Mouse (Mus musculus) small intestine, adult 2 months (tissue): ENCODE measurements around the gene Gm20388.

Source experiments
- CTCF ChIP-seq: fragments of 200-500 bp; IDR thresholded peaks from 2 replicates; pipeline ENCODE4 v1.5.1; 2012; ENCODE audit warnings: low read depth, mild to moderate bottlenecking, control low read depth, inconsistent platforms, low read length, moderate library complexity, mixed read lengths; ENCODE audit not compliant: insufficient replicate concordance, insufficient read length; ENCODE audit errors: extremely low read depth
- POLR2A ChIP-seq: fragments of 200-500 bp; IDR thresholded peaks from 2 replicates; pipeline ENCODE4 v1.6.1; 2012; ENCODE audit warnings: low read depth, mild to moderate bottlenecking, control low read depth, inconsistent platforms, low read length, moderate library complexity

GRCm38 (mm10) chr8:121944831-121945230 lies 2034.2 kb downstream of the Gm20388 start, which contains the start of gene Car5a:
- TF ChIP-seq POLR2A, result no peak
- TF ChIP-seq CTCF, result no peak
